In the genomic region with DNA sequence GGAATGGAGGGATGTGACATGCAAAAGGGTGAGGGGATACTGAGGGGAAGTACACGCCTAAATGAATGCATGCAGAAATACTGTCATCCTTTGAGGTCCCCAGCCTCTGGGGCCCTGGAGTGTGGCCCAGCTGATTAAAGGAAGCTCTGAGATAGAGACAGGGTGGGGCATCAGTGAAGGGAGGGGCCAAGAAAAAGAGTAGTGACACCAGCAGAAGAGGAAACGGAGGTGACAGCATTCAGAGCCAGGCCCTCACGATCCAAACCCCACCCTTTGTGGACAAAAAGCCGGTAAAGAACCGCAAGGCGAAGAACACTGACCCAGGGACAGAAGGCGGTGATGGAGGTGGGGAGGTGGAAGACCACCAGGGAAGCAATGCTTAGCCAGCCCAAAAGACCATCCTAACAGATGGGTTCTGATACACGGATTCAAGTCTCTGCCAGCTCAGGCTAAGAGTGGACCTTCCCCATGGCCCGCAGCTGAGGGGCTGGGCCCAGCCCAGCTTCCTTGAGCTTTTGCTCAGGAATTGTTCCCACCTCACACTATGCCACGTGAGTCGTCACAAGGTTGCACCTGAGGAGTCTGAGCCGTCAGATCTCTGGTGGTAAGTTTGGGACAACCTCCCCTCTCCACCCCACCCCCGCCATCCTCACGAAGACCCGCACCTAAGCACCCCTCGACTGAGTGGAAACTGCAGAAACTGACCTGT, we compare ENCODE assay signal across 9 mouse cellular contexts. TPM values are rescaled to one million over a fixed set of nuclear protein-coding genes. Genes with fewer than 3 reads are reported as not detected.
A peak's percentile ranks its signal among the peaks of the same experiment; 100 is the strongest.
DNase-seq lines count a peak whose midpoint lies in the region; ATAC-seq lines count a peak whose summit lies in the region.
"Had no signal": no experiment of that assay in that cellular context is flagged by ENCODE, and none has a peak within 500 bp of the region (broad histone marks: within the 10 kb centered on the region; RNA-seq: fewer than 3 reads in every experiment).

No protein-coding gene starts in this region.

- 30% methylated on average over 16 of the region's 16 CpGs for WGBS in heart, embryonic 11.5 days (ENCODE audit: insufficient replicate concordance)
- WGBS in embryonic facial prominence, embryonic 15.5 days, result 43% methylated on average over 16 of the region's 16 CpGs
- 40% methylated on average over 16 of the region's 16 CpGs for WGBS in limb, embryonic 12.5 days
- WGBS in midbrain, embryonic 12.5 days, result 39% methylated on average over 16 of the region's 16 CpGs

- H3K4me1 ChIP-seq in heart, embryonic 11.5 days (ENCODE audit: control insufficient read depth, insufficient read depth, low read length), result peaks cover 21% of the 10 kb centered on the region
- peaks cover 24% of the 10 kb centered on the region for H3K4me1 ChIP-seq in embryonic facial prominence, embryonic 15.5 days
- peaks cover 21% of the 10 kb centered on the region for H3K4me1 ChIP-seq in limb, embryonic 12.5 days (replicated peaks)
- peaks cover 14% of the 10 kb centered on the region for H3K4me1 ChIP-seq in midbrain, embryonic 12.5 days

- H3K36me3 ChIP-seq in heart, embryonic 11.5 days (ENCODE audit: control insufficient read depth, insufficient read depth, low read length), result no peaks in the 10 kb centered on the region
- H3K36me3 ChIP-seq in embryonic facial prominence, embryonic 15.5 days, result no peaks in the 10 kb centered on the region
- H3K36me3 ChIP-seq in limb, embryonic 12.5 days, result no peaks in the 10 kb centered on the region
- H3K36me3 ChIP-seq in midbrain, embryonic 12.5 days, result no peaks in the 10 kb centered on the region

- peak; percentile 80 for ATAC-seq in heart, embryonic 11.5 days (replicated peaks; ENCODE audit: insufficient number of reproducible peaks, low FRiP score, low TSS enrichment)
- no peak for ATAC-seq in embryonic facial prominence, embryonic 15.5 days (ENCODE audit: insufficient number of reproducible peaks, low FRiP score, low TSS enrichment, low read depth)
- ATAC-seq in limb, embryonic 12.5 days (ENCODE audit: insufficient number of reproducible peaks, insufficient read depth, low FRiP score, low TSS enrichment, low read depth), result no peak; the same call in 1 of the 2 replicates
- ATAC-seq in midbrain, embryonic 12.5 days (ENCODE audit: low FRiP score, low read depth), result no peak

- peak overlapping the region; percentile 81 for H3K4me2 ChIP-seq in heart, embryonic 11.5 days
- H3K4me2 ChIP-seq in embryonic facial prominence, embryonic 15.5 days (replicated peaks), result peak overlapping the region; percentile 51
- H3K4me2 ChIP-seq in limb, embryonic 12.5 days, result peak overlapping the region; percentile 56
- H3K4me2 ChIP-seq in midbrain, embryonic 12.5 days (replicated peaks), result peak overlapping the region; percentile 37

- no peak for DNase-seq in heart, adult 8-10 months (ENCODE audit: low spot score)
- peak; percentile 23 to 39 for DNase-seq in thymus, postnatal 36 days
- DNase-seq in urinary bladder, adult 18-20 months (ENCODE audit: low spot score in 2 of 2), result no peak
- no peak for DNase-seq in cerebellum, postnatal 14 days

- 0 out of 2 replicates have a peak, but pooled peaks cover 2% of the 10 kb centered on the region for H3K27me3 ChIP-seq in heart, embryonic 11.5 days (ENCODE audit: control insufficient read depth, insufficient read depth, low read length)
- no peaks in the 10 kb centered on the region for H3K27me3 ChIP-seq in embryonic facial prominence, embryonic 15.5 days
- H3K27me3 ChIP-seq in limb, embryonic 12.5 days, result peaks cover 7% of the 10 kb centered on the region
- peaks cover 49% of the 10 kb centered on the region for H3K27me3 ChIP-seq in midbrain, embryonic 12.5 days

- peak overlapping the region; percentile 72 for H3K9ac ChIP-seq in heart, embryonic 11.5 days (ENCODE audit: low read depth, low read length)
- H3K9ac ChIP-seq in embryonic facial prominence, embryonic 15.5 days, result peak overlapping the region; percentile 15; the same call in 1 of the 2 replicates
- H3K9ac ChIP-seq in limb, embryonic 12.5 days (replicated peaks), result peak overlapping the region; percentile 35
- no peak overlapping the region for H3K9ac ChIP-seq in midbrain, embryonic 12.5 days (replicated peaks)

- peak overlapping the region; percentile 71 for H3K27ac ChIP-seq in heart, embryonic 11.5 days (ENCODE audit: low read depth, low read length)
- H3K27ac ChIP-seq in embryonic facial prominence, embryonic 15.5 days (replicated peaks), result no peak overlapping the region
- H3K27ac ChIP-seq in limb, embryonic 12.5 days, result no peak overlapping the region
- no peak overlapping the region for H3K27ac ChIP-seq in midbrain, embryonic 12.5 days (replicated peaks)

- no peaks in the 10 kb centered on the region for H3K9me3 ChIP-seq in heart, embryonic 11.5 days (replicated peaks; ENCODE audit: control insufficient read depth, low read length)
- H3K9me3 ChIP-seq in embryonic facial prominence, embryonic 15.5 days (replicated peaks), result no peaks in the 10 kb centered on the region
- H3K9me3 ChIP-seq in limb, embryonic 12.5 days, result no peaks in the 10 kb centered on the region
- H3K9me3 ChIP-seq in midbrain, embryonic 12.5 days, result no peaks in the 10 kb centered on the region

- peak overlapping the region; percentile 49 for H3K4me3 ChIP-seq in heart, embryonic 11.5 days (ENCODE audit: low read depth, low read length)
- H3K4me3 ChIP-seq in embryonic facial prominence, embryonic 15.5 days (replicated peaks), result peak overlapping the region; percentile 31
- peak overlapping the region; percentile 29 for H3K4me3 ChIP-seq in limb, embryonic 12.5 days (replicated peaks)
- peak overlapping the region; percentile 10 for H3K4me3 ChIP-seq in midbrain, embryonic 12.5 days
- H3K4me3 ChIP-seq: myocyte had no signal

RNA-seq across cellular contexts. Expression of a gene that starts 0.4 kb away (rescaled TPM):
- 3.0 and 4.3 TPM in 2 replicates for polyA plus RNA-seq in heart, embryonic 11.5 days (2014; fragmentation: Nextera tagmentation; extraction: Ambion mirVana)
- total RNA-seq in heart, adult 8-10 months (2022), result 10 to 100 TPM; 26.2 to 44.3 (median 36.4) TPM
- 3.0 and 4.1 TPM in 2 replicates for polyA plus RNA-seq in embryonic facial prominence, embryonic 15.5 days (2015; fragmentation: Nextera tagmentation; extraction: Ambion mirVana)
- 4.6 and 6.8 TPM in 2 replicates for polyA plus RNA-seq in limb, embryonic 12.5 days (2016; fragmentation: Nextera tagmentation; extraction: Ambion mirVana)
- polyA plus RNA-seq in midbrain, embryonic 12.5 days (2016; fragmentation: Nextera tagmentation; extraction: Ambion mirVana), result 1.5 and 1.6 TPM in 2 replicates

Comparison
In these comparisons a context has a peak if more than half of its experiments do, and no peak if none do; other contexts are left out.
1. DNase-seq: peak in thymus, postnatal 36 days (2 of 2); none in heart, adult 8-10 months (single experiment), urinary bladder, adult 18-20 months (0 of 2) and cerebellum, postnatal 14 days (0 of 2).
2. Peak in every context shown above with its lines, with median percentiles within 50 percentile points of each other: H3K4me2 ChIP-seq and H3K4me3 ChIP-seq.